Comparison of ENCODE assay signal across 8 mouse cellular contexts in genomic region chr4:109982681-109983265, GRCm38 (mm10). TPM values are rescaled to one million over a fixed set of nuclear protein-coding genes. Genes with fewer than 3 reads are reported as not detected.
A peak's percentile ranks its signal among the peaks of the same experiment; 100 is the strongest.
DNase-seq lines count a peak whose midpoint lies in the region; ATAC-seq and TF ChIP-seq lines count a peak whose summit lies in the region.

No protein-coding gene starts in this region.

- 0 out of 2 replicates have a peak overlapping the region, but pooled peaks have one; percentile 23 for H3K9ac ChIP-seq in kidney, embryonic 15.5 days
- peak overlapping the region; percentile 47 for H3K9ac ChIP-seq in hindbrain, embryonic 16.5 days (ENCODE audit: low read depth, low read length)

- H3K27me3 ChIP-seq in kidney, embryonic 15.5 days: peaks cover 99% of the 10 kb centered on the region
- peaks cover 33% of the 10 kb centered on the region for H3K27me3 ChIP-seq in kidney, adult 2 months (replicated peaks; ENCODE audit: control insufficient read depth, insufficient read depth, low read length)
- H3K27me3 ChIP-seq in hindbrain, embryonic 16.5 days (replicated peaks; ENCODE audit: control insufficient read depth, insufficient read depth, low read length): peaks cover 62% of the 10 kb centered on the region

- no peak for ATAC-seq in kidney, embryonic 15.5 days (replicated peaks; ENCODE audit: low FRiP score)
- ATAC-seq in hindbrain, embryonic 16.5 days: no peak

- 4% methylated on average over 30 of the region's 30 CpGs for WGBS in kidney, embryonic 15.5 days
- 13% methylated on average over 30 of the region's 30 CpGs for WGBS in kidney, adult 2 months
- WGBS in hindbrain, embryonic 16.5 days: 4% methylated on average over 29 of the region's 30 CpGs

- no peak for TF ChIP-seq POLR2A in kidney, adult 2 months (IDR thresholded peaks at IDR 0.05; ENCODE audit: low read depth, low read length)

- no peak overlapping the region for H3K27ac ChIP-seq in kidney, embryonic 15.5 days
- no peak overlapping the region for H3K27ac ChIP-seq in kidney, adult 2 months (ENCODE audit: insufficient read depth, low read depth, low read length)
- no peak overlapping the region for H3K27ac ChIP-seq in hindbrain, embryonic 16.5 days (ENCODE audit: low read depth, low read length)

- H3K4me2 ChIP-seq in kidney, embryonic 15.5 days: peak overlapping the region; percentile 69
- peak overlapping the region; percentile 56 for H3K4me2 ChIP-seq in hindbrain, embryonic 16.5 days (ENCODE audit: low read length)

- peak overlapping the region; percentile 42 for H3K4me3 ChIP-seq in kidney, embryonic 15.5 days (replicated peaks)
- H3K4me3 ChIP-seq in kidney, adult 2 months (ENCODE audit: insufficient read depth, low read depth, low read length): no peak overlapping the region
- peak overlapping the region; percentile 32 for H3K4me3 ChIP-seq in hindbrain, embryonic 16.5 days (ENCODE audit: low read length)

- H3K9me3 ChIP-seq in kidney, embryonic 15.5 days (replicated peaks): no peaks in the 10 kb centered on the region
- no peaks in the 10 kb centered on the region for H3K9me3 ChIP-seq in hindbrain, embryonic 16.5 days (ENCODE audit: control insufficient read depth, low read length)

- H3K4me1 ChIP-seq in kidney, embryonic 15.5 days: peaks cover 51% of the 10 kb centered on the region
- H3K4me1 ChIP-seq in kidney, adult 2 months (ENCODE audit: control insufficient read depth, insufficient read depth, low read length): no peaks in the 10 kb centered on the region
- H3K4me1 ChIP-seq in hindbrain, embryonic 16.5 days (ENCODE audit: control insufficient read depth, insufficient read depth, low read depth, low read length): peaks cover 17% of the 10 kb centered on the region

- H3K36me3 ChIP-seq in kidney, embryonic 15.5 days: no peaks in the 10 kb centered on the region
- H3K36me3 ChIP-seq in kidney, adult 2 months (ENCODE audit: control insufficient read depth, insufficient read depth, low read length): no peaks in the 10 kb centered on the region
- no peaks in the 10 kb centered on the region for H3K36me3 ChIP-seq in hindbrain, embryonic 16.5 days (ENCODE audit: control insufficient read depth, insufficient read depth, low read length)

- no peak for DNase-seq in kidney, adult 2 months
- DNase-seq in embryo, embryonic 9.5 days (ENCODE audit: extremely low spot score): peak; percentile 37
- DNase-seq in neural tube, embryonic 10.5 days (ENCODE audit: extremely low spot score, low spot score): peak; percentile 61
- no peak for DNase-seq in layer of hippocampus, adult 8-10 months (ENCODE audit: low spot score in 2 of 2)
- no peak for DNase-seq in cerebellum, adult 11-12 months
- DNase-seq in lung, postnatal 14 days: no peak

- no peak for TF ChIP-seq CTCF in kidney, adult 2 months (conservative IDR thresholded peaks at IDR 0.05; ENCODE audit: insufficient read depth, insufficient read length, low read depth, low read length)

RNA-seq across cellular contexts. Expression of gene Dmrta2, which starts 4.9 kb away (rescaled TPM):
- 0.08 and 0.13 TPM in 2 replicates for polyA plus RNA-seq in kidney, embryonic 15.5 days (2015; fragmentation: Nextera tagmentation; extraction: Ambion mirVana)
- 0.13 and 0.22 TPM in 2 replicates for polyA plus RNA-seq in kidney, adult 2 months (2012; rRNA removed)
- 0.05 and 0.19 TPM in 2 replicates for polyA plus RNA-seq in hindbrain, embryonic 16.5 days (2015; fragmentation: Nextera tagmentation; extraction: Ambion mirVana)
- 1 to 10 TPM; 1.7 to 3.4 (median 2.2) TPM for total RNA-seq in layer of hippocampus, adult 8-10 months (2022)

Comparison
In these comparisons a context has a peak if more than half of its experiments do, and no peak if none do; other contexts are left out.
1. DNase-seq: peak in embryo, embryonic 9.5 days (single experiment) and neural tube, embryonic 10.5 days (single experiment); none in kidney, adult 2 months (single experiment), layer of hippocampus, adult 8-10 months (0 of 2), cerebellum, adult 11-12 months (single experiment) and lung, postnatal 14 days (single experiment).